Mouse (Mus musculus) cerebellum, adult 18-20 months (tissue): ENCODE measurements at regions not wholly inside any gene's neighbourhood (a gene's known extent, or its start where the extent isn't known, plus 50 kb on each side); places are given as distances from the start of the nearest gene placed in this dataset.

Experiments used
- DNase-seq, 2 experiments: peaks; one replicate each; pipeline ENCODE4 v3.0.0; 2021

DNA sequence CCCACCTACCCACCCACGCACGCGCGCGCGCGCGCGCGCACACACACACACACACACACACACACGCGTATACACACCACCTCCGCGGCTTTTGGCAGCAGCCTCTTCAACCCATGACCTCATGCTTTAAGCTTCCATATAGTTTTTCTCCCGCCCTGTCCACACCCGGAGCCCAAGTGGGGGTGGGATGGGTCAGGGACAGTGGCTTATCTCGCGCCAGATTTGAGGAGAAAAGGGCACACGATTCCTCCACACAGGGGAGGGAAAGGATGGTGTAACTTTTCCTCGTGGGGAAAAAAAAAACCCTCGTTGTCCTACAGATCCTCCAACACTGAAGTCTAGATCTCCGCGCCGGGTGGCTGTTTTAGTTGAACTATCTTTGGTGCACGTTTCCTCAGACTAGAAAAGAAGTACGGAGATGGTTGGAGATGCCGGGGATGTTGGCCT lies 128.8 kb upstream of the Ubr2 start:
- peak in 1 of 2 experiments; percentile 17 for DNase-seq

DNA sequence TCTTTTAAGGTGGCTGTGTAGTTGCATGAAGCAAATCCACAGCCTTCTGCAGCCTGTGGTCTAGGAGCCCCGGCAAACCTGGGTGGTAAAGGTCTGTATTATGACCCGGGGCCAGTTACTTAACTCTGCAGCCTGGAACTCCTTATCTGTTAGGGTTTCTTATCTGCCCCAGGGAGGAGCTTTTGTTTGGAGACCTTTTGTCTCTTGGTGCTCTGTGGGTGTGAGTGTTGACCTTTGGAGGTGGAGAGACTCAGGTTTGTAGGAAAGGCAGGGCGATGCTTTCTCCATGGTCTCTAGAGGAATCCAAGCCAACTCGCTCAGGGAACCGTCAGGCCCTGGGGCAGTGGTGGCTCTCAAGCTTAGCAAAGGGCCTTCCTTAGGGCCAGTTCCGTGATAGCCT lies 127.8 kb upstream of the Ubr2 start:
- no peak for DNase-seq

DNA sequence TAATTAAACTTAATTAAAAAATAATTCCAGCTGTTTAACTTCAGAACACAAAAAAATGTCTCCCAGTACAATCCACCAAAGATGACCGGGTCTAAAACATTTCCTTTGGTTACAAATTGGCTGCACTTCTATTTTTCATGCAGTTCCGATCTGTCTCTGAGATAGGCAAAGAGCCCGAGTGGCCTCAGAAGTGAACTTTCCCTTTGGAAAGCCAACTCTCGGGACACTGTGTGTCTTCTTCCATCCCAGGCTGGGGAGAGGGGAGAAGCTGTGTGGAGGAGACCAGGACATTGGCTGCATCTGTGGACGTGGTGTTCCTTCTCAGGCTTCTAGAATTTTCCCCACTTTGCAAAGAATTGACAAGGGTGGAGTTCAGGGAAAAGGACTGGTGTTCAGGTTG lies 125.0 kb upstream of the Ubr2 start:
- no peak for DNase-seq

DNA sequence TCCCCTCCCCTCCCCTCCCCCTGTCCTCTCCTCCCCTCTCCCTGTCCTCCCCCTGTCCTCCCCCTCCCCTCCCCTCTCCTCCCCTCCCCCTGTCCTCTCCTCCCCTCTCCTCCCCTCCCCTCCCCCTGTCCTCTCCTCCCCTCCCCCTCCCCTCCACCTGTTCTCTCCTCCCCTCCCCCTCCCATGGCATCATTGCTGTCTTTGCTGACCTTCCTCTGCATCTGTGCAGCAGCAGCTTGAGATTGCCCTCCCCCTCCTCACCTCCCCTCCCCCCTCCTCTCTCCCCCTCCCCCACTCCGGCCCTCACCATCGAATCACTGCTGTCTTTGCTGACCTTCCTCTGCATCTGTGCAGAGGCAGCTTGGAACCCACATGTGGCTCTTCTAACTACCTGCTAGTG lies 123.4 kb upstream of the Ubr2 start:
- DNase-seq: no peak

DNA sequence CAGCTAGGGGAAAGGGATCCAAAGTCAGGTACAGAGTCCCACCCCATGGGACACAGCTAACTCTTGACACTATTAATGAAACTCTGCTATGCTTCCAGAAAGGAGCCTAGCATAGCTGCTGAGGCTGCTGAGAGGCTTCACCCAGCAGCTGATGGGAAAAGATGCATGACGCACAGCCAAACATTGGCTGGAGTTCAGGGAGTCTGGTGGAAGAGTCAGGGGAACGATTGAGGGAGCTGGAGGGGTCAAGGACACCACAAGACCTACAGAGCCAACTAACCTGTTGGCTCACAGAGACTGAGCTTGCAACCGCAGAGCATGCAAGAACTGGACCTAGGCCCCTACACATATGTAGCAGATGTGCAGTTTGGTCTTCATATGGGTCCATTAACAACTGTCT lies 117.2 kb upstream of the Ubr2 start:
- DNase-seq: no peak

DNA sequence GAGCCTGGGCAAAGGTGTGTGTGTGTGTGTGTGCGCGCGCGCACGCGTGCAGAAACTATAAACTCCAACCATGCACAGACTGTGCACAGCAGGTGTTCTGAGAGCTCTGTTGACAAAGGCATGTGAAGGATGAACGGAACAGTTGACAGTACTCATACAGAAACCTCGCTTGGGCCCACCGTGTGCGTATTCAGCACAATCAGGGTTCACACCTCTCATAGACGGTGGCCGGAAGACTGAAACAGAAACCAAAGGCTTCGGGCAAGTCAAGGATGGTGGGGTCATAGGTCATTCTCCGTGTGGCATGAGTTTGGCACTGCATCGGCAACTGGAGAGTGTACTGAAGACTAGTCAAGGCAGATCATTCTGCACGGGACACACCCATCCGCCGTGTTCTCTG lies 113.2 kb upstream of the Ubr2 start:
- no peak for DNase-seq

DNA sequence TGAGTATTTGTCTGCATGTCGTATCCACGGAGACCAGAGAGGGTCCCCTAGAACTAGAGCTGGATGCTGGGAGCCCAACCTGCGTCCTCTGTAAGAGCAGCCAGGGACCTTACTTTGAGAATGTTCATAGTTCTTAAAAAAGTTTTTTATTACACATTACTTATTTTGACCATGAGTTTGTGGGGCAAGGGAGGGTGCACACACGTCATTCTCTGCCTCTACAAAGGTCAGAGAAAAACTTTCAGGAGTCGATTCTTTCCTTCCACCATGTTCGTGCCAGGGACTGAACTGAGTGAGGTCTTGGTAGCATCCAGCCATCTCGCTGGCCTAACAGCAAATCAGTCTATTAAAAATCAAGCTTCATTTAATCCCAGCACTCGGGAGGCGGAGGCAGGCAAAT lies 111.9 kb upstream of the Ubr2 start:
- no peak for DNase-seq

DNA sequence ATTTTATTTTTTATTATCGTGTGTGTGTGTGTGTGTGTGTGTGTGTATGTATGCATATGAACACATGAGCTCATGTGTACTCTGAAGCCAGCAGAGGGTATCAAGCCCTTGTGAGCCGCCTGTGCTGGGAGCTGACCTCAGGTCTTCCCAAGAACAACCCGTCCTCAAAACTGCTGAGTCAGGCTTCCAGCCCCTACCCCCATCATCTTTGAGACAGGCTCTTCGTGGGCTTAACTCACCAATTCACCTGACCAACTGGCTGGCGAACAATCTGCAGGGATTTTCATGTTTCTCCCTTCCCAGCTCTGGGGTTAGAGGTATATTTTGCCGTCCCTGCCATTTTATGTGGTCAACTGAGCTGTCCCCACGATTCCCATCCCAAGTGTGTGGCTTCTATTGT lies 107.7 kb upstream of the Ubr2 start:
- DNase-seq: no peak

DNA sequence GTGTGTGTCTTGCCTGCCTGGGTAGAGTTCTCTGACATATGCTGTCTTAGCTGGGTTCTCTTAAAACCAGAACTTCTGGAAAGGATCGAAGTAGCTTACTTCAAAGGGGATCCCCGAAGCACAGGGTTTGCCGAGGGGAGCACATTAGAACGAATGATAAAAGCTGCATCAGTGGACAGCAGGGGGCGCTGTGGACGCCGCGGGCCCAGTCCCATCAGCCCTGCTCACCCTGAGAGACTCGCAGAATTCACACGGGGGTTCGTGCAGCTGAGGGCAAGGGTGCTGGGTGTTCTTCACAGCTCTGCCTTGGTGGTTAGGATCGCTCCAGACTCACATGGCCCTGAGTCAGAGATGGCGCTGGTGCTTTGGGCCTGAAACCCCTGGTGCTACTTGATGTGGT lies 105.4 kb upstream of the Ubr2 start:
- no peak for DNase-seq

DNA sequence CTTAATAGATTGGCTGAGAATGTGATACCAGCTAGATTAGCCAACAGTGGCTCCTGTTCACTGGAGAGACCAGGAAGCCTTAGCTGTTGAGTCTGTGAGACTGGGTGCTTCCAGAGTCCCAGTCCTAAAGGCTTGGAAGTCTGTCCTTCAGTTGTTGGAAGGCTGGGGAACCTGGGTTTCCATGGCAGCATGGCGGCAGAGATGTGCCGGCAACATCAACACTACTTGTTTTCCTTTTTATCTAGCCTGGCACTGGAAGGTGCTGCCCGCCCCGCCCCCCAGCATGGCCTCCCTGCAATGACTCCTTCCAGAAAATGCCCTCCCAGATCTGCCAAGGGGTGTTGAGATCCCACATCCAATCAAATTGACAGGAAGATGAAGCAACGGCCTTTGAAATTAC lies 104.8 kb upstream of the Ubr2 start:
- no peak for DNase-seq

DNA sequence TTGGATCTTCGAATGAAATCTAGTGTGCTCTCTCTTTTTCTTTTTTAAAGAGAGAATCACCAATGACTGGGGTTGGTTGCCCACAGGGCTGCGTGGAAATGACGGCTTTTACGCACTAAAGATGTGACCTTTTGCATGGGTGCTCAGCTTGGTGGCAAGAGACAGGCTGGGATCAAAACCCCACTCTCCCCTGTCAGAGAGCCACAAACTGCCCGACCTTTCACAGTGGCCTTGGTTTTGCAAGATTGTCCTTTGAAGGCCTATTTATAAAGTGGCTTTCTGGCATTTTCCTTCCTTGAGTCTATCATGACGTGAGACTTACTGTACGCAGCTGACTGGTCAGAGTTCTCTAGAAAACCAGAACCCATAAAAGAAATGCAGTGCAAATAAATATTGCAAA lies 104.4 kb upstream of the Ubr2 start:
- no peak for DNase-seq

DNA sequence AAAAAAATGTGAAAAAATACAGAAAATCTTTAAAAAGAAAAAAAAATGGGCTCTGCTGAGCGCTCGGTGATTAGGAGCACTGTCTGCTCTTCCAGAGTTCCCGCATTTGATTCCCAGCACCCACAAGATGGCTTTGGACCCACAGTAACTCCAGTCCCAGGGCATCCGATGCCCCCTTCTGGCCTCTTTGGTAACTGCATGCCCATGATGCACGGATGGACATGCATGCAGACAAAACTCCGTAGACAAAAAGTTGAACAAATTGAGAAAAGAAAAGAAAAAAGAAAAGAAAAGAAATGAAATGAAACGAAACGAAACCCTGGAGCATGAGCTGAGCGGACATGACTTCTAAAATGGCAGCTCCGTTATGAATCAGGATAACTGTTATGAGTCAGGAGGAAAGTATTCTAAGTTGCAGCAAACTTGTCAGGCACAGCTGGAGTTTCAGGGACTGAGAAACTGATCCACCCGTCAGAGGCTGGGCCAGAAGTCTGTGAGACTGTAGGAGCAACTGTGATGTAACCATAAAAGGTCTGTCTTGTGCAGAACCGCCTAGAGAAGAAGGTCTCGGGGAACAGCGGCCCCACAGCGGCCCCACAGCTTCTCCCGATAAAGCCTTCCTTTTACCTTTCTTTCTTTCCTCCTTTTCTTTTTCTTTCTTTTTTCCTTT lies 102.3 kb upstream of the Ubr2 start:
- DNase-seq: no peak

DNA sequence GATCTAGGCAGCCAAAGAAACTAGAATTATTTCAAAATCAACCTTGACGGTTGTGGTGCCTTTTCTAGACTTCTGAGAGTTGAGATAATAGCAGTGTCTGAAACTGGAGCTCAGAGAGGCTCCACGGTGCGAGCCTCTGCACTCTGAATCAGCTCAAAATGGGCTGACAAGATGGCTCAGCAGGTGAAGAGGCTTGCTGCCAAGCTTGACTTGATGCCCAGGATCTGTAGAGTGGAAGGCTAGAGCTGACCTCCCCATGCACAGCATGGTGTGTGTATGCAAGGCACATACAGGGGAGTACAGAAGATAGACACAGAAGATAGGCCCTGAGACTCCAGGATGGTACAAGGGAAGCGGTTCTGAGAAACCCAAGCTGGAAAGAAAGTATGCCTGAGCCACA lies 100.5 kb upstream of the Ubr2 start:
- DNase-seq: no peak

DNA sequence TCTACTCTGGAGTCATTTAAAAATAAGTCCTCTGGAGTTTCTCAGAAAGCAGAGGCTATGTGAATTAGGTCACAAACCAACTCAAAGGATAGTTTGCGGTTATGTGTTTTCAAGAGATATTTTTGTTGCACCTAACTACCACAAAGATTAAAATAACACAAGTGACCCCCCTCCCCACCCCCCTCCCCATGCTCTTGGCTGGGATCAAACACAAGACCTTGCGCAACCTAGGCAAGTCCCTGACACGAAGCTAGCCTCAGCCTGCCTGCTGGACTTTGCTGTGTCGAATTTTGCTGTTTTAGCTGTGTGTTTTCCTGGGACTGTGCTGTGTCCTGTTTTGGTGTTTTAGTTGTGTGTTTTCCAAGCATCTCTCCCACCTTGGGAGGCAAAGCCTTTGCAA lies 94.0 kb upstream of the Ubr2 start:
- no peak for DNase-seq

DNA sequence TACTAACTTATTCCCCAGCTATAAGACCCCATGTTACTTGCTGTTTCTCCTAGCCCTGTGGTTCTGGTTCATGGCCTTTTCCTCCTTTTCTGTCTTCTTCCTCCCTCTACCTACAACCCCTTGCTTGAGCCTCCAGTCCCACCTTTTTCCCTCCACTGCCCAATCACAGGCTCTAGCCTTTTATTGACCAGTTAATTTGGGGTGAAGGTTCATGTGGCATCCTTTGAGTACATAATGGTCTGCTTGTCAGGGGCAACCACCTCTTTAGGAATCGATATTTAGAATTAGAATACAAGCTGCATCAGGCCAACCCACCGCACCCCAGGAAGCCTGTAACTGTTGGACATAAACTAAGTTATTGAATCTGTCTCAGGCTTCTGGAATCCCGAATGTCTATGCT lies 84.8 kb upstream of the Ubr2 start:
- no peak for DNase-seq

DNA sequence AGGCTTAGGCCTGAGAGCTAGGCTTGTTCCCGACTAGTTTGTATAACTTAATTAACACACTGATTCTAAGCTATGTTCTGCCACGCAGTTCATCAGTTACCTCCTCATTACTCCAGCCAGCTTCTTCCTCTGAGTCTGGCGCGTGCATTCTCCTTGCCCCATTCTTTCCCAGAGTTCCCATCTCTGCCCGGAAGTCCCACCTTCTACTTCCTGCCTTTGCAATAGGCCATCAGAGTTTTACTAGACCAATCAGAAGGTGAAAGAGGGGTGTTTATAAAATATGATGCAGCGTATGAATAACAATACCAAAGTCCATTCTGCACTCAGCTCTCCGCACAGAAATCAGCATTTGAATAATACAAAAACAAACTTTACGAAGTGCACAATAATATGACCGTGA lies 81.7 kb upstream of the Ubr2 start:
- DNase-seq: no peak

DNA sequence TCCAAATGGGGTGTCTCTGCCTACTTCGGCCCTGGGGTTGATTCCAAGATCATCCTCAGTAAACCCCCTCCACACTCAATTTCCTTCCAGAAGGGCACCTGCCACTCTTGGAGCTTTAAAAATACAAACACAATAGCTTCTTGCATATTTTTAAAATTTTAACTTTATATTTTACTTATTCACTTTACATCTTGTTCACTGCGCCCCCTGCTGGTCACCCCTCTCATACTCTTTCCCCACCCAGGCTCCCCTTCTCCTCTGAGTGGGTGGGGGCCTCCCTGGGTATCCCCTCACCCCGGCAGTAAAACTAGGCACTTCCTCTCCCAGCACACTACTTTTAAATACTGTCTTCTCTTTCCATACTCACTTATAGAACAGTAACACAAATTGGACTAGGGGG lies 79.4 kb upstream of the Ubr2 start:
- no peak for DNase-seq

DNA sequence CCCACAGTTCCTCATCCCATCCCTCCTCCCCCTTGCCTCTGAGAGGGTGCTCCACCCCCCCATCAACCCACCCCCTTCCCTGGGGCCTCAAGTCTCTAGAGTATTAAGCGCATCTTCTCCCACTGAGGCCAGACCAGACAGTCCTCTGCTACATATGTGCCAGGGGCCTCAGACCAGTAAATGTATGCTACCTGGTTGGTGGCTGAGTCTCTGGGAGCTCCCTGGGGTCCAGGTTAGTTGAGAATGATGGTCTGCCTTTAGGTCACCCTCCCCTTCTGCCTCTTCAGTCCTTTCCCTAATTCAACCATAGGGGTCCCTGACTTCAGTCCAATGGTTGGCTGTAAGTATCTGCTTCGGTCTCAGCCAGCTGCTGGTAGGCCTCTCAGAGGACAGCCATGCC lies 58.9 kb upstream of the Ubr2 start:
- no peak for DNase-seq

DNA sequence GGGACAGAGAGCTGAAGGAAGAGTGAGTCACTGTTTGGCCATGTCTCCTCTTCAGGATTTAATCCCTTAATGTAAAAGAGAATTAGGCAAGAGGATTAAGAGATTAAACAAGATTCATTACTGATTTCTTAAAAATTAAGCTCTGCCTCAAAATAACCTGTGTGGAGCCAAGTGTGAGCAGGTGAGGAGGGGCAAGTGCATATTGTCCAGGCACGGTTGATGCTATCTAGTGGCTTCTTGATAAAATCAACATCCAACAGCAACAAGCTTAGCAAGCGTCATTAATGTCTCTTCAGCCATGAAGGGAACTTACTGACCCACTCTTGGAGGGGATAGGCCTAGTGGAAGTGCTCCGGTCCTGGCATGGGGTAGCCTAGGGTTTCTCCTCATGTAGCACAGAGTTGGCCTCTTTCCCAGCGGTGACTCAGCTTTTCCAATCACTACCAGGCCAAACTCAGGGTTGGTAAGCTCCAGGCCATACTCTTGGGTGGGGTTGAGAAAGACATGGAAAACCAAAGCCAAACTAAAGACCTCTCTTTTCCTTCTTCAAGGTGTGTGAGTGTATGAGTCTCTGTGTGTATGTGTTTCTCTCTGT lies 55.0 kb upstream of the Ubr2 start:
- no peak for DNase-seq

DNA sequence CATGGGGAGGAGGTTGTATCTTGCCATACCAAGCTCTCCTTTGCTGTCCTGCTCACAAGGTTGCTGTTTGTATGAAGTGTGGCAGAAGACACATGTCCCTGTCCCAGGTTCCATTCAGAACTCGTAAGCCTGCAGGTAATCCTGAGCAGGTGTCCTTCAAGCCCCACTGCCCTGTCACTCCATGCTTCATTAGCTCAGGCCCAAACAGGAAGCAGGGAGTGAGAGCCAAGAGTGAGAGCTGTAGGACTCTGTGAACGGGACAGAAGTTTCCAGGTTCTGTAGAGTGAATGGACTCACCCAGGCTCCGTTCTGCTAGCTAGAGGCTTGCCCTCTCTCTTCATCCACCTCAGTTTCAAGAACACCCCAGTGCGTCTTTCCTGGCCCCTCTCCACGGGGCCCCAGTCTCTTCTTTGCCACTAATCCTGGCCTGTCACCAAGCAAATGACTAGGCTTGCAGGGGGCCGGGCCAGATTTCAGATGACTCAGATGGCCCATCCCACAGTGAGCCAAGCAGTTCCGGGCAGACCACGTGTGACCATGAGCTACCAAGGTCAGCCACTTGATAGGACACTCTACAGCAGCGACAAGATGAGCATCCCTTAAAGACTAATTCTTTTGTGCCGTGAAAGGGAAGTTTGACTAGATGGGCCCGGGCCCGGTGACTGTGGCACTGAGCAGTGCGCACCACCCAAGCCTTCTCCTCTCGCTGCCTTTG lies 54.4 kb upstream of the Ubr2 start:
- no peak for DNase-seq

DNA sequence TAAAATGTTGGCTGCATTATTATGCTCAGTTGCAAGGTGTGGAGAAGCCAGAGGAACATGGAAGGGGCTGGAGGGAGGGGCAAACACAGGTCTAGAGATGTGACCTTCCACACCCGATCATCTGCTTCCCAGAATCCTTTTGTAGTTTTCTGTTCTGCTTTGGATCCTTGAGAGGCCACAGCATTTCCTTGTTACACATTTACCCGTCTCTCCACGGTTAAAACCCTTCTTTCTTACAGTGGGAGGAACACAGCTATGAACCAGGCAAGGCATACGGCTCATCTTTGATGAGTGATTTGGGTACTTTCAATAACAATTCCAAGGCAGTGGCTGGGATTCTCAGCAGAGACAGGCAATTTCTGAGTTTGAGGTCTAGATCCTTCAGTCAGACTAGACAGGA lies 53.6 kb upstream of the Ubr2 start:
- no peak for DNase-seq

DNA sequence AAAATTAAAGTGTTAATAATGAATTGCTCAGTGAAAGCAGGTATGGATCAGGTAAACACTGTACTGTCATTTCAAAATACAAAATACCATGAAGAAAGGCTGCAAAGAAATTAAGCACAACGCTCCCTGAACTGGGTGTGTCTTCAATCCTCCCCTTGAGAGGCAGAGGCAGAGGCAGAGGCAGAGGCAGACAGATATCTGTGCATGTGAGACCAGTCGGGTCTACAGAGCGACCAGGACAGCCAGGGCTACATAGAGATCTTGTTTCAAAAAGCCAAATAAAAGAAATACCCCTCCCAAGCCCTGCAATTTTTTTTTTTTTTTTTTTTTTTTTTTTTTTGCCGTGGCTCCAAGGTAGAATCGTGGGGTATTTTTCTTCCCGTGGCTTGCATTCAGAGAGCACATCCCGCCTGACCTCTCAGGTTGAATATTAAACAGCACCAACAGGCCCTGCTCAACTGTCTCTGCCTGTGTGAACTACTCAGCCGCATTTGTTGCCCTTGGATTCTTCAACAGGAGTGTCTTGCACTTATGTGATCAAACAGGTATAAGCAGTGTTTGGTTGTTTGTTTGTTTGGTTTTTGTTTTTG lies 50.8 kb upstream of the Ubr2 start:
- no peak for DNase-seq
